Mouse (Mus musculus): Measurements from ENCODE around the gene Acly. TPM values are rescaled to one million over a fixed set of nuclear protein-coding genes. Genes with fewer than 3 reads are reported as not detected.
A peak's percentile ranks its signal among the peaks of the same experiment; 100 is the strongest.

The Acly gene
- total and polyA plus RNA-seq, 2 experiments from 2014 or later, result 35.5 to 75.6 TPM

DNA sequence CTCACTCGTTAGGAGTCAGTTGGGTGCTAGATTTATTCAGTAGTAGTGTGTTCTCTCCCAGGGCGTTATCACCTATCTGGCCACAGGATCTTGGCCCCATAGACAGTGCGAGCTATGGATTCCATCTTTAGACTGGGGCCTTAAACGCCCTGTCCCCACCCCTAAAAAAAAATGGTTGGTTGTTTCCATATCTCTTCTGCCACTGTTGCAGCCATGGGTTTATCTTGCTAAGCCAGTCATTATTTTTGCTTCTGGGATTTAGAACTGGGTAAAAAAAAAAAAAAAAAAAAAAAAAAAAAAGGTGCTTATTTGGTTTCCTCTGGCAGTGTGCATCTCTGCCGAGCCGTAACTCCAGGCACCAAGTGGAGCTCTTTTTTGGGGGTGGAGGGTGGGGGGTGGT, 36.9 kb upstream of the Acly start:
- no peaks in the 10 kb centered on the region for H3K27me3 ChIP-seq (ENCODE audit: control insufficient read depth, insufficient read depth, low read length)
- no peaks in the 10 kb centered on the region for H3K9me3 ChIP-seq (replicated peaks; ENCODE audit: control insufficient read depth, low read length)
- ATAC-seq (ENCODE audit: insufficient read depth, low read depth), result no peak
- no peak for DNase-seq (ENCODE audit: low spot score)
- H3K27ac ChIP-seq (ENCODE audit: low read depth), result no peak overlapping the region
- H3K4me2 ChIP-seq (ENCODE audit: low read depth, low read length), result no peak overlapping the region
- H3K36me3 ChIP-seq (replicated peaks; ENCODE audit: control insufficient read depth, insufficient read depth, low read length), result no peaks in the 10 kb centered on the region
- no peak for TF ChIP-seq CTCF (IDR thresholded peaks at IDR 0.05; ENCODE audit: low read depth)
- TF ChIP-seq EP300 (IDR thresholded peaks at IDR 0.05; ENCODE audit: low read depth), result no peak
- no peak overlapping the region for H3K9ac ChIP-seq (replicated peaks; ENCODE audit: low read depth, low read length)
- H3K4me1 ChIP-seq (ENCODE audit: control insufficient read depth, insufficient read depth), result no peaks in the 10 kb centered on the region
- H3K4me3 ChIP-seq (ENCODE audit: low read depth, low read length), result no peak overlapping the region
- 79% methylated on average over 6 of the region's 6 CpGs for WGBS

DNA sequence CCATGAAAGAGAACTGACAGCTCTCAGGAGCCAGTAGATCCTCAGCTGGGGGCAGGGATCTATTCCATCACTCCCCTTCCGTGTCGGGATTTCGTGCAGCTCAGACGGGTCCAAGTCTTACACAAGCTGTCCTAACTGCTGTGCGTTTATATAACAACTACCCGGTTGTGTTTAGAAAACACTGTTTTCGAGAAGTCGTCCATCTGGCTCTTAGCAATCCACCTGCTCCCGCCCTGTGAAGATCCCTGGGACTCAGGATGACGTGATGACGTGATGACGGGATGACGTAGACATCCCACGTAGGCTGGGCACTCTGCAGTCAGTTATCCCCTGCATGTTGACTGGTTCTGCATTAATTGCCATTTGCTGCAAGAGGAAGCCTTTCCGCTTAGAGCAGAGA, 36.5 kb upstream of the Acly start:
- Histone ChIP-seq H3K9me3 (replicated peaks; ENCODE audit: control insufficient read depth, low read length) (no peaks in the 10 kb centered on the region), H3K36me3 (replicated peaks; ENCODE audit: control insufficient read depth, insufficient read depth, low read length) (no peaks in the 10 kb centered on the region), H3K27ac (ENCODE audit: low read depth) (no peak overlapping the region), H3K4me3 (ENCODE audit: low read depth, low read length) (no peak overlapping the region), H3K27me3 (ENCODE audit: control insufficient read depth, insufficient read depth, low read length) (no peaks in the 10 kb centered on the region), H3K9ac (replicated peaks; ENCODE audit: low read depth, low read length) (no peak overlapping the region), H3K4me2 (ENCODE audit: low read depth, low read length) (no peak overlapping the region), H3K4me1 (ENCODE audit: control insufficient read depth, insufficient read depth) (no peaks in the 10 kb centered on the region)
- ATAC-seq (ENCODE audit: insufficient read depth, low read depth) (no peak), DNase-seq (ENCODE audit: low spot score) (no peak)
- WGBS, result 55% methylated on average over 15 of the region's 15 CpGs
- TF ChIP-seq CTCF (IDR thresholded peaks at IDR 0.05; ENCODE audit: low read depth) (no peak), EP300 (IDR thresholded peaks at IDR 0.05; ENCODE audit: low read depth) (no peak)

GRCm38 (mm10) chr11:100561748-100562147, 33.9 kb upstream of the Acly start:
- Histone ChIP-seq H3K4me1 (ENCODE audit: control insufficient read depth, insufficient read depth) (no peaks in the 10 kb centered on the region), H3K36me3 (replicated peaks; ENCODE audit: control insufficient read depth, insufficient read depth, low read length) (no peaks in the 10 kb centered on the region), H3K9ac (replicated peaks; ENCODE audit: low read depth, low read length) (no peak overlapping the region), H3K4me3 (ENCODE audit: low read depth, low read length) (no peak overlapping the region), H3K27ac (ENCODE audit: low read depth) (no peak overlapping the region), H3K27me3 (ENCODE audit: control insufficient read depth, insufficient read depth, low read length) (no peaks in the 10 kb centered on the region), H3K4me2 (ENCODE audit: low read depth, low read length) (no peak overlapping the region), H3K9me3 (replicated peaks; ENCODE audit: control insufficient read depth, low read length) (no peaks in the 10 kb centered on the region)
- DNase-seq (ENCODE audit: low spot score), result no peak
- TF ChIP-seq EP300 (IDR thresholded peaks at IDR 0.05; ENCODE audit: low read depth) (no peak), CTCF (IDR thresholded peaks at IDR 0.05; ENCODE audit: low read depth) (no peak)
- ATAC-seq (ENCODE audit: insufficient read depth, low read depth), result no peak
- WGBS, result 72% methylated on average over 5 of the region's 5 CpGs

DNA sequence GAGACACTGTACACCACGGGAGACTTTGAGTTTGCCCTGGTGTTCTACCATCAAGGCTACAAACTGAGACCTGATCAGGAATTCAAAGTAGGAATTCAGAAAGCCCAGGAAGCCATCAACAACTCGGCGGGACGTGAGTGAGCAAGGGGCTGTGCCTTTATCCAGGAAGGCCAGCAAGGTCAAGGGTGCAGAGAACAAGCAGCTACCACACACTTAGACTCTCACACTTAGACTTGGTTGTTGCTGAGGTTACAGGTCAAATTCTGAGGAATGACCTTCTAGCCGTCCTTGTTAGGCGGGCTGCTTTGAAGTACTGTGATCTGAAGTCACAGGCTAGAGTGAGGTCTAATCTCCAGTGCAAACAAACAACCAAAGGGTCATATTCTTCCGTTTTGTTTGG, 31.7 kb upstream of the Acly start:
- WGBS, result 42% methylated on average over 7 of the region's 7 CpGs
- no peaks in the 10 kb centered on the region for H3K4me1 ChIP-seq (ENCODE audit: control insufficient read depth, insufficient read depth)
- TF ChIP-seq EP300 (IDR thresholded peaks at IDR 0.05; ENCODE audit: low read depth) (no peak), CTCF (IDR thresholded peaks at IDR 0.05; ENCODE audit: low read depth) (no peak)
- ATAC-seq (ENCODE audit: insufficient read depth, low read depth) (no peak), DNase-seq (ENCODE audit: low spot score) (no peak)
- H3K27ac ChIP-seq (ENCODE audit: low read depth), result no peak overlapping the region
- no peak overlapping the region for H3K4me3 ChIP-seq (ENCODE audit: low read depth, low read length)
- no peak overlapping the region for H3K9ac ChIP-seq (replicated peaks; ENCODE audit: low read depth, low read length)
- H3K36me3 ChIP-seq (replicated peaks; ENCODE audit: control insufficient read depth, insufficient read depth, low read length), result no peaks in the 10 kb centered on the region
- no peaks in the 10 kb centered on the region for H3K9me3 ChIP-seq (replicated peaks; ENCODE audit: control insufficient read depth, low read length)
- H3K4me2 ChIP-seq (ENCODE audit: low read depth, low read length), result no peak overlapping the region
- H3K27me3 ChIP-seq (ENCODE audit: control insufficient read depth, insufficient read depth, low read length), result no peaks in the 10 kb centered on the region

DNA sequence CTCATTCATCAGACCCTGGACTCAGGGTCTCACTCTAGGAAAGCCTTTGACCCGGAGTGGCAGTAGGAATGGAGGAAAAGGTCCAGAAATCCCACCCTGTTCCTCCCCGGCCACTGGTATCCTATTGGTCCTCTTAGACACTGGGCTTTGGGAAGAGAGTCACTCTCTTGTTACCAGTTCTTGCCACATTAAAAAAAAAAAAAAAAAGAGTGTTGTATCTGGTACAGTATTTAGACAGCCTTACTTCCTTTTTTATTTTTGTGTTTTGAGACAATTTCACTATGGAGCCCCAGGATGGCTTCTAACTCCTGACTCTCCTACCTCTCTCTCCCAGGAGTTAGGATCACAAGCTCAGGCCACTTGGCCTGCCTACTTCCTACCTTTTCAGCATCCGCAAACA, 29.8 kb upstream of the Acly start:
- no peaks in the 10 kb centered on the region for H3K27me3 ChIP-seq (ENCODE audit: control insufficient read depth, insufficient read depth, low read length)
- H3K27ac ChIP-seq (ENCODE audit: low read depth), result no peak overlapping the region
- ATAC-seq (ENCODE audit: insufficient read depth, low read depth) (no peak), DNase-seq (ENCODE audit: low spot score) (no peak)
- H3K9ac ChIP-seq (replicated peaks; ENCODE audit: low read depth, low read length), result no peak overlapping the region
- no peak overlapping the region for H3K4me2 ChIP-seq (ENCODE audit: low read depth, low read length)
- H3K4me1 ChIP-seq (ENCODE audit: control insufficient read depth, insufficient read depth), result no peaks in the 10 kb centered on the region
- TF ChIP-seq CTCF (IDR thresholded peaks at IDR 0.05; ENCODE audit: low read depth), result no peak
- TF ChIP-seq EP300 (IDR thresholded peaks at IDR 0.05; ENCODE audit: low read depth), result no peak
- WGBS, result 73% methylated on average over 3 of the region's 3 CpGs
- H3K4me3 ChIP-seq (ENCODE audit: low read depth, low read length), result no peak overlapping the region
- H3K9me3 ChIP-seq (replicated peaks; ENCODE audit: control insufficient read depth, low read length), result no peaks in the 10 kb centered on the region
- H3K36me3 ChIP-seq (replicated peaks; ENCODE audit: control insufficient read depth, insufficient read depth, low read length), result no peaks in the 10 kb centered on the region

- Histone ChIP-seq H3K4me1 (ENCODE audit: control insufficient read depth, insufficient read depth) (no peaks in the 10 kb centered on the region), H3K27me3 (ENCODE audit: control insufficient read depth, insufficient read depth, low read length) (no peaks in the 10 kb centered on the region), H3K9ac (replicated peaks; ENCODE audit: low read depth, low read length) (peak overlapping the region; percentile 32; the same call in 1 of the 2 replicates), H3K27ac (ENCODE audit: low read depth) (no peak overlapping the region), H3K36me3 (replicated peaks; ENCODE audit: control insufficient read depth, insufficient read depth, low read length) (no peaks in the 10 kb centered on the region), H3K9me3 (replicated peaks; ENCODE audit: control insufficient read depth, low read length) (no peaks in the 10 kb centered on the region), H3K4me2 (ENCODE audit: low read depth, low read length) (peak overlapping the region; percentile 58), H3K4me3 (ENCODE audit: low read depth, low read length) (peak overlapping the region; percentile 24)
- ATAC-seq (ENCODE audit: insufficient read depth, low read depth) (peak; percentile 75), DNase-seq (ENCODE audit: low spot score) (peak; percentile 84)
- TF ChIP-seq CTCF (IDR thresholded peaks at IDR 0.05; ENCODE audit: low read depth), result peak; percentile 77
- TF ChIP-seq EP300 (IDR thresholded peaks at IDR 0.05; ENCODE audit: low read depth), result no peak
- 10% methylated on average over 11 of the region's 11 CpGs for WGBS
These were observed 27.8 kb upstream of the Acly start for GRCm38 (mm10) chr11:100555583-100555982.
